Mouse (Mus musculus) testis, adult 2 months (tissue): Measurements from ENCODE around the gene Klhdc10. TPM values are rescaled to one million over a fixed set of nuclear protein-coding genes. Genes with fewer than 3 reads are reported as not detected.
A peak's percentile ranks its signal among the peaks of the same experiment; 100 is the strongest.

Experiments used
- H3K27ac ChIP-seq: fragments of 200-500 bp; 2 replicates; pipeline ENCODE4 v1.5.1; 2012; ENCODE audit warnings: low read depth, low read length; ENCODE audit not compliant: control insufficient read depth, insufficient read depth
- H3K27me3 ChIP-seq: fragments of 200-500 bp; 2 replicates; pipeline ENCODE4 v1.6.1; 2012; ENCODE audit warnings: mild to moderate bottlenecking, low read length, moderate library complexity; ENCODE audit not compliant: control insufficient read depth, insufficient read depth
- H3K36me3 ChIP-seq: fragments of 200-500 bp; 2 replicates; pipeline ENCODE4 v1.6.1; 2012; ENCODE audit warnings: mild to moderate bottlenecking, low read length; ENCODE audit not compliant: control insufficient read depth, insufficient read depth
- H3K4me1 ChIP-seq: fragments of 200-500 bp; 2 replicates; pipeline ENCODE4 v1.6.1; 2012; ENCODE audit warnings: low read length; ENCODE audit not compliant: control insufficient read depth, insufficient read depth
- H3K4me3 ChIP-seq: fragments of 200-500 bp; 2 replicates; pipeline ENCODE4 v1.5.1; 2012; ENCODE audit warnings: low read depth, mild to moderate bottlenecking, low read length, moderate library complexity, mixed read lengths; ENCODE audit not compliant: control insufficient read depth
- CTCF ChIP-seq: fragments of 200-500 bp; IDR thresholded peaks from 2 replicates; pipeline ENCODE4 v1.5.1; 2012; ENCODE audit warnings: low read depth, mild to moderate bottlenecking, inconsistent platforms, low read length, moderate library complexity; ENCODE audit not compliant: control insufficient read depth, insufficient read depth, insufficient replicate concordance
- POLR2A ChIP-seq: fragments of 200-500 bp; IDR thresholded peaks from 2 replicates; pipeline ENCODE4 v1.6.1; 2012; ENCODE audit warnings: low read depth, mild to moderate bottlenecking, inconsistent platforms, low read length, moderate library complexity; ENCODE audit not compliant: control insufficient read depth
- polyA plus RNA-seq: library from polyadenylated mRNA; depleted of rRNA; stranded (reverse); fragments of >200 nt; gene quantifications from 2 replicates; pipeline ENCODE4 v1.2.3, GENCODE M21; 2012; rRNA removed

Klhdc10 gene
- 115 TPM in 2 replicates for polyA plus RNA-seq

GRCm38 (mm10) chr6:30401308-30402015 is at the start of gene Klhdc10:
TSS of gene Klhdc10 (plus strand) at chr6:30401868.
- Histone ChIP-seq H3K27ac (peak within 1 kb of the TSS; percentile 96), H3K27me3 (no peaks in the 10 kb centered on the region), H3K4me1 (no peaks in the 10 kb centered on the region), H3K4me3 (peak within 1 kb of the TSS; percentile 100), H3K36me3 (no peaks in the 10 kb centered on the region)
- TF ChIP-seq CTCF (no peak), POLR2A (peak; percentile 46; the same call in 1 of the 2 replicates)

- peaks cover 15% of the 10 kb centered on the region for H3K4me1 ChIP-seq
- H3K36me3 ChIP-seq = no peaks in the 10 kb centered on the region
- H3K4me3 ChIP-seq = no peak overlapping the region
- no peak overlapping the region for H3K27ac ChIP-seq
- H3K27me3 ChIP-seq = no peaks in the 10 kb centered on the region
- TF ChIP-seq CTCF (no peak), POLR2A (no peak)
These were observed 48.9 kb upstream of the Klhdc10 start for GRCm38 (mm10) chr6:30352762-30353161.

- TF ChIP-seq CTCF = no peak
- TF ChIP-seq POLR2A = no peak
- H3K4me3 ChIP-seq = no peak overlapping the region
These were observed 48.0 kb upstream of the Klhdc10 start for GRCm38 (mm10) chr6:30353661-30354060.

GRCm38 (mm10) chr6:30354760-30355159 is 46.9 kb upstream of the Klhdc10 start:
- Histone ChIP-seq H3K27ac (no peak overlapping the region), H3K36me3 (no peaks in the 10 kb centered on the region), H3K4me3 (no peak overlapping the region), H3K27me3 (no peaks in the 10 kb centered on the region), H3K4me1 (peaks cover 12% of the 10 kb centered on the region)
- TF ChIP-seq POLR2A (no peak), CTCF (no peak)

More at GRCm38 (mm10) chr6:30353661-30354060, 48.0 kb upstream of the Klhdc10 start:
- H3K27me3 ChIP-seq = no peaks in the 10 kb centered on the region
- peaks cover 12% of the 10 kb centered on the region for H3K4me1 ChIP-seq
- no peak overlapping the region for H3K27ac ChIP-seq
- no peaks in the 10 kb centered on the region for H3K36me3 ChIP-seq

- Histone ChIP-seq H3K27me3 (no peaks in the 10 kb centered on the region), H3K4me1 (peaks cover 12% of the 10 kb centered on the region), H3K36me3 (no peaks in the 10 kb centered on the region), H3K4me3 (no peak overlapping the region), H3K27ac (peak overlapping the region; percentile 5; the same call in 1 of the 2 replicates)
- no peak for TF ChIP-seq POLR2A
- no peak for TF ChIP-seq CTCF
These were observed 46.0 kb upstream of the Klhdc10 start for GRCm38 (mm10) chr6:30355701-30356100.

- Histone ChIP-seq H3K27ac (no peak overlapping the region), H3K36me3 (no peaks in the 10 kb centered on the region), H3K4me1 (peaks cover 12% of the 10 kb centered on the region), H3K27me3 (no peaks in the 10 kb centered on the region), H3K4me3 (no peak overlapping the region)
- TF ChIP-seq CTCF (no peak), POLR2A (0 out of 2 replicates have a peak, but pooled peaks have one; percentile 16)
These were observed 45.5 kb upstream of the Klhdc10 start for GRCm38 (mm10) chr6:30356161-30356560.

GRCm38 (mm10) chr6:30356680-30357079 is 45.0 kb upstream of the Klhdc10 start:
- no peak overlapping the region for H3K4me3 ChIP-seq
- no peaks in the 10 kb centered on the region for H3K36me3 ChIP-seq
- H3K27ac ChIP-seq = no peak overlapping the region
- H3K4me1 ChIP-seq = peaks cover 11% of the 10 kb centered on the region
- H3K27me3 ChIP-seq = no peaks in the 10 kb centered on the region
- no peak for TF ChIP-seq POLR2A
- no peak for TF ChIP-seq CTCF
